In the genomic region with DNA sequence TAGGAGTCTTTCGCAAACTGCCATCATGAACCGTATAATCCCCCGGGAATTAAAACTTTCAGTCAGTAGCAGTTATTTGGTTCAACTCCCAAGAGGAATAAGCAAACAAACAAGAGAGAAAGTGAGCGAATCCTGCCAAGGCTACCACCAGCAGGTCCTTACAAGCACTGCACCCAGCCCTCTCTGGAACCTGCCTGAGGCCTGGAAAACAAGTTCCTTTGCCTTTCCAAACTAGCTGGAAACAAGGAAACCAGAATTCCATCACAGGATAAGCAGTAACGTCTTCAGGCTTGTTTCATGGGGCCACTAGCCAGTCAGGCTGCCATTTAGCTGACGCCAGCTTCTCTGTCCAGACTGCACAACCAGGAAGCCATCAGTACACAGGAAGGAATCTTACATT, we compare ENCODE assay signal across 12 mouse cellular contexts. TPM values are rescaled to one million over a fixed set of nuclear protein-coding genes. Genes with fewer than 3 reads are reported as not detected.
DNase-seq lines count a peak whose midpoint lies in the region; ATAC-seq and TF ChIP-seq lines count a peak whose summit lies in the region.
"Had no signal": no experiment of that assay in that cellular context is flagged by ENCODE, and none has a peak within 500 bp of the region (broad histone marks: within the 10 kb centered on the region; RNA-seq: fewer than 3 reads in every experiment).

No protein-coding gene starts in this region.

- 52% methylated on average over 6 of the region's 6 CpGs for WGBS in embryonic facial prominence, embryonic 15.5 days
- 59% methylated on average over 6 of the region's 6 CpGs for WGBS in heart, postnatal 0 days
- 52% methylated on average over 6 of the region's 6 CpGs for WGBS in limb, embryonic 15.5 days

- no peaks in the 10 kb centered on the region for H3K9me3 ChIP-seq in embryonic facial prominence, embryonic 15.5 days (replicated peaks)
- no peaks in the 10 kb centered on the region for H3K9me3 ChIP-seq in heart, postnatal 0 days (replicated peaks; ENCODE audit: control insufficient read depth, low read length)
- H3K9me3 ChIP-seq in limb, embryonic 15.5 days = no peaks in the 10 kb centered on the region
- H3K9me3 ChIP-seq: forebrain, embryonic 15.5 days; liver, embryonic 15.5 days; midbrain, embryonic 15.5 days had no signal

- H3K4me3 ChIP-seq in left cerebral cortex, adult 2 months = no peak overlapping the region
- no peak overlapping the region for H3K4me3 ChIP-seq in embryonic facial prominence, embryonic 15.5 days (replicated peaks)
- H3K4me3 ChIP-seq in heart, postnatal 0 days (ENCODE audit: low read depth, low read length) = no peak overlapping the region
- H3K4me3 ChIP-seq in limb, embryonic 15.5 days = no peak overlapping the region
- H3K4me3 ChIP-seq: forebrain, embryonic 15.5 days; liver, embryonic 15.5 days; midbrain, embryonic 15.5 days had no signal

- H3K27ac ChIP-seq in left cerebral cortex, adult 2 months = no peak overlapping the region
- peak overlapping the region; percentile 76 for H3K27ac ChIP-seq in embryonic facial prominence, embryonic 15.5 days (replicated peaks)
- H3K27ac ChIP-seq in heart, postnatal 0 days (ENCODE audit: low read depth) = peak overlapping the region; percentile 33
- H3K27ac ChIP-seq in limb, embryonic 15.5 days = peak overlapping the region; percentile 57
- H3K27ac ChIP-seq: forebrain, embryonic 15.5 days; liver, embryonic 15.5 days; midbrain, embryonic 15.5 days had no signal

- no peaks in the 10 kb centered on the region for H3K36me3 ChIP-seq in embryonic facial prominence, embryonic 15.5 days
- H3K36me3 ChIP-seq in heart, postnatal 0 days (replicated peaks; ENCODE audit: control insufficient read depth, insufficient read depth, low read length) = no peaks in the 10 kb centered on the region
- no peaks in the 10 kb centered on the region for H3K36me3 ChIP-seq in limb, embryonic 15.5 days
- H3K36me3 ChIP-seq: forebrain, embryonic 15.5 days; liver, embryonic 15.5 days; midbrain, embryonic 15.5 days had no signal

- H3K4me2 ChIP-seq in embryonic facial prominence, embryonic 15.5 days (replicated peaks) = no peak overlapping the region
- H3K4me2 ChIP-seq in heart, postnatal 0 days (ENCODE audit: low read depth, low read length) = no peak overlapping the region
- no peak overlapping the region for H3K4me2 ChIP-seq in limb, embryonic 15.5 days
- H3K4me2 ChIP-seq: forebrain, embryonic 15.5 days; liver, embryonic 15.5 days; midbrain, embryonic 15.5 days had no signal

- no peak overlapping the region for H3K9ac ChIP-seq in embryonic facial prominence, embryonic 15.5 days
- H3K9ac ChIP-seq in heart, postnatal 0 days (replicated peaks; ENCODE audit: low read depth, low read length) = no peak overlapping the region
- H3K9ac ChIP-seq in limb, embryonic 15.5 days = no peak overlapping the region
- H3K9ac ChIP-seq: forebrain, embryonic 15.5 days; liver, embryonic 15.5 days; midbrain, embryonic 15.5 days had no signal

- TF ChIP-seq EP300 in heart, postnatal 0 days (IDR thresholded peaks at IDR 0.05; ENCODE audit: low read depth) = no peak

- peaks cover 11% of the 10 kb centered on the region for H3K4me1 ChIP-seq in embryonic facial prominence, embryonic 15.5 days
- H3K4me1 ChIP-seq in heart, postnatal 0 days (ENCODE audit: control insufficient read depth, insufficient read depth) = peaks cover 1% of the 10 kb centered on the region
- no peaks in the 10 kb centered on the region for H3K4me1 ChIP-seq in limb, embryonic 15.5 days
- H3K4me1 ChIP-seq: liver, embryonic 15.5 days had no signal

- no peak for DNase-seq in left cerebral cortex, adult 2 months (ENCODE audit: extremely low spot score in 1 of 2, low spot score in 2 of 2)
- DNase-seq in left cerebral cortex, postnatal 4 days = no peak
- no peak for DNase-seq in heart, postnatal 0 days (ENCODE audit: low spot score)
- DNase-seq in urinary bladder, postnatal 36 days (ENCODE audit: low spot score in 2 of 2) = no peak
- DNase-seq in adrenal gland, adult 2 months = no peak
- no peak for DNase-seq in lung, postnatal 4 days
- DNase-seq: cerebellum, postnatal 25 days had no signal

- intact Hi-C loops in left cerebral cortex, adult 2 months (cut with DNase I) = no loop called here
- intact Hi-C loops in left cerebral cortex, postnatal 4 days (cut with DNase I) = no loop called here

- peak; percentile 22 for TF ChIP-seq CTCF in left cerebral cortex, adult 2 months (IDR thresholded peaks at IDR 0.05)
- no peak for TF ChIP-seq CTCF in heart, postnatal 0 days (IDR thresholded peaks at IDR 0.05; ENCODE audit: low read depth)

- ATAC-seq in embryonic facial prominence, embryonic 15.5 days (ENCODE audit: insufficient number of reproducible peaks, low FRiP score, low TSS enrichment, low read depth) = no peak
- no peak for ATAC-seq in heart, postnatal 0 days (ENCODE audit: insufficient read depth, low read depth)
- ATAC-seq in limb, embryonic 15.5 days (ENCODE audit: insufficient number of reproducible peaks, low FRiP score, low TSS enrichment, low read depth) = no peak
- ATAC-seq: forebrain, embryonic 15.5 days; midbrain, embryonic 15.5 days had no signal

- no peaks in the 10 kb centered on the region for H3K27me3 ChIP-seq in embryonic facial prominence, embryonic 15.5 days
- no peaks in the 10 kb centered on the region for H3K27me3 ChIP-seq in heart, postnatal 0 days (ENCODE audit: control insufficient read depth, insufficient read depth, low read length)
- no peaks in the 10 kb centered on the region for H3K27me3 ChIP-seq in limb, embryonic 15.5 days
- H3K27me3 ChIP-seq: forebrain, embryonic 15.5 days; liver, embryonic 15.5 days; midbrain, embryonic 15.5 days had no signal

RNA-seq across cellular contexts. Expression of a gene that starts 37.4 kb away (rescaled TPM):
- 100 to 1,000 TPM; 139 to 152 TPM for total RNA-seq in left cerebral cortex, adult 2 months (2021)
- 10 to 100 TPM; 64.3 to 70.4 TPM for total RNA-seq in left cerebral cortex, postnatal 4 days (2021)
- polyA plus RNA-seq in embryonic facial prominence, embryonic 15.5 days (2015; fragmentation: Nextera tagmentation; extraction: Ambion mirVana) = 5.2 and 8.0 TPM in 2 replicates
- 23.7 and 26.9 TPM in 2 replicates for total RNA-seq in heart, postnatal 0 days (2014; rRNA removed; ENCODE audit: low replicate concordance)
- 7.8 and 8.5 TPM in 2 replicates for polyA plus RNA-seq in heart, postnatal 0 days (2015; fragmentation: Nextera tagmentation; extraction: Ambion mirVana)
- polyA plus RNA-seq in limb, embryonic 15.5 days (2015; fragmentation: Nextera tagmentation; extraction: Ambion mirVana) = 4.4 and 4.8 TPM in 2 replicates
- total RNA-seq in adrenal gland, adult 2 months (2021) = 10 to 100 TPM; 14.4 to 23.5 TPM
- polyA plus RNA-seq in adrenal gland, adult 2 months (2012; rRNA removed) = 11.3 and 13.5 TPM in 2 replicates
